Mouse (Mus musculus) embryonic fibroblast, embryonic 13.5 days (primary cell): ENCODE measurements around the gene Ager.

Experiments
- CTCF ChIP-seq: IDR thresholded peaks from 2 replicates; pipeline ENCODE4 v1.5.1; 2011; ENCODE audit warnings: mild to moderate bottlenecking, control low read depth, low read length, moderate library complexity, borderline replicate concordance; ENCODE audit not compliant: insufficient read depth
- POLR2A ChIP-seq: IDR thresholded peaks from 2 replicates; pipeline ENCODE4 v1.6.1; 2011; ENCODE audit warnings: low read depth, mild to moderate bottlenecking, control low read depth, low read length, moderate library complexity

- no peak for TF ChIP-seq CTCF
- TF ChIP-seq POLR2A = no peak
These were observed 8.5 kb upstream of the Ager start for GRCm38 (mm10) chr17:34589206-34589605.
